Mouse (Mus musculus): ENCODE measurements around the gene Gm21976. TPM values are rescaled to one million over a fixed set of nuclear protein-coding genes. Genes with fewer than 3 reads are reported as not detected.

Gm21976 gene
- polyA plus RNA-seq, 1 experiment, result not detected

DNA sequence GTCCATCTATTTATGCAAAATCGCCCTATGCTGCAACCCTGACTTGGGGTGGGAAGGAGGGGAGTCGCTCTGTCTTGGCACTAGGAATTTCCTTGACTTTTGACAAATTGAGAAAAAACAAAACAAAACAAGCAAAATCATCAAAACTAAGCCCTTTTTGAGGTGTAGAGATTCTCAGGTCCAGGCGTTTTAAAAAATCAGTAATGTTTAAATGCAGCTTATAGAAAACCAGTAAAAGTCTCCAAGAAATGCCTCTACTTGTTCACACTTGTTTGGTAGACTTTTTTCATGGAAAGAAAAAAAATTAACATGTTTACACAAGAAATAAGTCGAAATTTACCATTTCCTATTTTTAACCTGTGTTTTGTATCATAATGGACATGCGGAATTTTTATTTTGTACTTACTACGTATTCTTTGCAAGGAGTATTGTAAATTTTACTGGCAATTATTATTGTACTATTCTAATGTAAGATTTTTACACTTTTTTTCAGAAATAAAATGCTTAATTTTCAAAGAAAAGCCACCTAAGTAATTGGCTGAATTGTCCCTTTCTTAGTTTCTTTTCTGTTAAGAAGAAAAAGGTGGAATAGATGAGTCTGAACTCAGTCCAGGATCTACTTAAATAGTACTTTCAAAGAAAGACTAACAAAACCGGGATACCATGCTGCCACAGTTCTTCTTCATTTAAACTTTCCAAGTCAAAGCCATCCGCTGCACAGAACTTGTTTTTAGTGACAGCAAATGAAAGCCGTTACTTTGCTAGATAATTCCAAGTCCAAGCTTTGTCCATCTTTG lies 76.7 kb downstream of the Gm21976 start:
- TF ChIP-seq GATA1 (IDR thresholded peaks at IDR 0.05; ENCODE audit: low read length), result no peak

Other genes starting within 250 kb of the Gm21976 start
- gene Arhgef28, start 73.4 kb upstream of the Gm21976 start, polyA plus RNA-seq (2012), result not detected in 2 replicates
- gene Utp15, start 16.8 kb upstream of the Gm21976 start, polyA plus RNA-seq (2012), result 17.0 and 26.1 TPM in 2 replicates
- gene Ankra2, start 16.8 kb upstream of the Gm21976 start, polyA plus RNA-seq (2012), result 20.2 and 30.3 TPM in 2 replicates
- gene Btf3, start 37.1 kb downstream of the Gm21976 start, polyA plus RNA-seq (2012), result 98.7 and 100 TPM in 2 replicates
- gene Foxd1, start 74.4 kb downstream of the Gm21976 start, polyA plus RNA-seq (2012), result not detected in 2 replicates
- gene Gm10320, start 212.1 kb downstream of the Gm21976 start, polyA plus RNA-seq (2012), result 0.69 and 0.83 TPM in 2 replicates